Mouse (Mus musculus) midbrain, embryonic 11.5 days (tissue): ENCODE measurements around the gene Nfe2l3. TPM values are rescaled to one million over a fixed set of nuclear protein-coding genes. Genes with fewer than 3 reads are reported as not detected.

Experiments used
- ATAC-seq: fragments of 200-750 bp; cut with Nextera tagmentation; 2 replicates; pipeline ENCODE4 v1.8.0; 2017; ENCODE audit warnings: moderate TSS enrichment, moderate library complexity; ENCODE audit not compliant: low FRiP score
- DNase-seq: peaks from one replicate; pipeline ENCODE4 v3.0.0; 2015; ENCODE audit warnings: low spot score; ENCODE audit errors: missing footprints
- H3K27ac ChIP-seq: fragments of 300-500 bp; sonication (generic); 2 replicates; pipeline ENCODE4 v1.5.1; 2014; ENCODE audit warnings: low read depth, low read length
- H3K27me3 ChIP-seq: fragments of 300-500 bp; sonication (generic); 2 replicates; pipeline ENCODE4 v1.6.1; 2014; ENCODE audit warnings: mild to moderate bottlenecking, low read length, moderate library complexity, mixed read lengths; ENCODE audit not compliant: control insufficient read depth, insufficient read depth
- H3K36me3 ChIP-seq: fragments of 300-500 bp; sonication (generic); 2 replicates; pipeline ENCODE4 v1.6.1; 2014; ENCODE audit warnings: mild to moderate bottlenecking, low read length, moderate library complexity, mixed read lengths; ENCODE audit not compliant: control insufficient read depth, insufficient read depth
- H3K4me1 ChIP-seq: fragments of 300-500 bp; sonication (generic); 2 replicates; pipeline ENCODE4 v1.6.1; 2014; ENCODE audit warnings: low read length; ENCODE audit not compliant: control insufficient read depth, insufficient read depth
- H3K4me2 ChIP-seq: fragments of 300-500 bp; sonication (generic); 2 replicates; pipeline ENCODE4 v1.6.1; 2014; ENCODE audit warnings: mild to moderate bottlenecking, moderate library complexity
- H3K4me3 ChIP-seq: fragments of 300-500 bp; sonication (generic); 2 replicates; pipeline ENCODE4 v1.5.1; 2014; ENCODE audit warnings: low read depth, low read length
- H3K9ac ChIP-seq: fragments of 300-500 bp; sonication (generic); 2 replicates; pipeline ENCODE4 v1.6.1; 2014; ENCODE audit warnings: low read length
- H3K9me3 ChIP-seq: fragments of 300-500 bp; sonication (generic); 2 replicates; pipeline ENCODE4 v1.6.1; 2016; ENCODE audit warnings: low read length; ENCODE audit not compliant: control insufficient read depth
- WGBS: fragments of 180-500 bp; shearing (Covaris S2); extraction: QIAGEN DNeasy Blood & Tissue Kit; methylation state at CpG from one replicate; pipeline ENCODE4 v1.1.7; 2014; 5-methylcytosine and 5-hydroxymethylcytosine counted together
- polyA plus RNA-seq: library from polyadenylated mRNA; unstranded; fragments of >200 nt; fragmentation: Nextera tagmentation; extraction: Ambion mirVana; gene quantifications from 2 replicates; pipeline ENCODE4 v1.2.1, GENCODE M21; 2014

The Nfe2l3 gene
- polyA plus RNA-seq, 1 experiment from 2014 or later: 4.3 TPM

DNA sequence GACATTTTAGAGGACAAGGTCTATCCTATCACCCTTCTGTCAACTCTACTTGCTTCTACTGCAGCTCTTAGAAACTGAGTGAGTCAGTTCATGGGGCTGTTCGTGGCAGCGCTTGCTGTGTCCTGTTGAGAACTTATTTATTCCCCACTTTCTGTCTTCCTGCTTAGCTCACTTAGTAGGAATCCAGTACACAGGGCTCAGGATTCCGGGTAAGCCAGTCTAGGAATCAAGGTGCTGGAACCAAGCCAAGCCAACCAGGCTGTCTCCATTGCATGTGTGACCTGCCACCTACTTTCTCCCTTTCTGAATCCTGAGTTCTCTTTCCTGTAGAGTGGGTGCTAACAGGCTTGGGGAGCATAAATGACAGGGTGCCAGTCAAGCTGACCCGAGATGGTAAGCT, 5.2 kb downstream of the Nfe2l3 start:
- H3K27me3 ChIP-seq: peaks cover 18% of the 10 kb centered on the region

DNA sequence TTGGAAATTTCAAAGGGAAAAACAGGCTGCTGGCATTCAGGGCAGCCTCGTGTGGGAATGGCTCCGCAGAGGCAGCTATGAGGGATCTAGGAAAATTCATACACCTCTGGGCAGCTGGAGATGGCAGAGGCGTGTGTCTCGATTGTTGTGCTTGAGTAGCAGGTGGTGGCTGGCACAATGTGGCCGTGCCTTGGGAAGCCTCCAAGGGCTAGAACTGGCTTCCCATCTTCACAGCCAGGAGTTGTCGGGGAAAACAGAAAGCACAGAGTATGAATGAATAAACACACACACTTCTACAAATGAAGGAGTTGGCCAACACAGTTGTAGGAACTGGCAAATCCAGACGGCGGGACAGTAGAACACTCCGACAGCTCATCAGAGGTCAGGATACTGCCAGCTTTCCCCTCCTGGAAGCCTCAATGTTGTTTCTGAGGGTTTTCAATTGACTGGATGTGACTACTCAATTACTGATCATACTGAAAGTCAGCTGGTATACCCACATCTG, 6.4 kb downstream of the Nfe2l3 start:
- Histone ChIP-seq H3K36me3 (no peaks in the 10 kb centered on the region), H3K9me3 (no peaks in the 10 kb centered on the region), H3K27me3 (peaks cover 6% of the 10 kb centered on the region; the same call in 1 of the 2 replicates), H3K27ac (no peak overlapping the region), H3K4me3 (no peak overlapping the region), H3K4me1 (no peaks in the 10 kb centered on the region), H3K9ac (no peak overlapping the region), H3K4me2 (no peak overlapping the region)
- 93% methylated on average over 9 of the region's 9 CpGs for WGBS
- no peak for ATAC-seq
- DNase-seq: no peak

More for the DNA sequence above, 5.2 kb downstream of the Nfe2l3 start:
- Histone ChIP-seq H3K4me1 (peaks cover 1% of the 10 kb centered on the region; the same call in 1 of the 2 replicates), H3K4me3 (no peak overlapping the region), H3K36me3 (no peaks in the 10 kb centered on the region), H3K9me3 (no peaks in the 10 kb centered on the region), H3K9ac (no peak overlapping the region), H3K4me2 (no peak overlapping the region), H3K27ac (no peak overlapping the region)
- no peak for ATAC-seq
- WGBS: 76% methylated on average over 4 of the region's 4 CpGs
- no peak for DNase-seq

DNA sequence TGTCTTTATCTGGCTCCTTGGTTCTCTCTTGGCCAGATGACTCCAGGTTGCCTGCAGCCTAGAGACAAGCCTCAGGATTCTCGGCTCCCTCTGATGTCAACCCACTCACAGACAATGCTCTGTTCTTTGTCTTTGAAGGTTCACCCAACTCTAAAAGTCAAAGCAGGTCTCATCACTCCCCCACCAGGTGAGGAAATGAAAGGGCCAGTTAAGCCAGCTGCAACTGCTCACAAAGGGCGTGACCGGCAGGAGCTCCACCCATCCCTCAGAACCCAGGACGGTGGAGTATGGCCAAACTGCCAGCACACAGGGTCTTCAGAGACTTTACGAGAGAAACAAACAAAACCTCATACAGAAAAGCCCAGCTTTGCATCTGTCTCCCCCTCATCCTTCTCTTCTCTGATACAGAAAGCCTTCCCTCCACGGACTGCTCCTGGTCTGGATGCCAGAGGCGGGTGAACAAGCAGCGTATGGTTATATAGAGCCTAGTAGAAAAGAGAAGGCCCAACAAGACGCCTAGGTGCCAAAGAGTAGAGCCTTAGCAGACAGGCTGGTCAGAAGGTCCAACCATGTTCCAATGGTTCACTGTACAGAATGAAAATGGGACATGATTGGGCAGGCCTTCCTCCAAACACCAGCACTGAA, 9.8 kb downstream of the Nfe2l3 start:
- Histone ChIP-seq H3K9ac (no peak overlapping the region), H3K4me3 (no peak overlapping the region), H3K9me3 (no peaks in the 10 kb centered on the region), H3K27ac (no peak overlapping the region), H3K4me2 (no peak overlapping the region), H3K27me3 (no peaks in the 10 kb centered on the region), H3K36me3 (no peaks in the 10 kb centered on the region), H3K4me1 (no peaks in the 10 kb centered on the region)
- ATAC-seq (no peak), DNase-seq (peak; percentile 57)
- WGBS: 64% methylated on average over 9 of the region's 9 CpGs

DNA sequence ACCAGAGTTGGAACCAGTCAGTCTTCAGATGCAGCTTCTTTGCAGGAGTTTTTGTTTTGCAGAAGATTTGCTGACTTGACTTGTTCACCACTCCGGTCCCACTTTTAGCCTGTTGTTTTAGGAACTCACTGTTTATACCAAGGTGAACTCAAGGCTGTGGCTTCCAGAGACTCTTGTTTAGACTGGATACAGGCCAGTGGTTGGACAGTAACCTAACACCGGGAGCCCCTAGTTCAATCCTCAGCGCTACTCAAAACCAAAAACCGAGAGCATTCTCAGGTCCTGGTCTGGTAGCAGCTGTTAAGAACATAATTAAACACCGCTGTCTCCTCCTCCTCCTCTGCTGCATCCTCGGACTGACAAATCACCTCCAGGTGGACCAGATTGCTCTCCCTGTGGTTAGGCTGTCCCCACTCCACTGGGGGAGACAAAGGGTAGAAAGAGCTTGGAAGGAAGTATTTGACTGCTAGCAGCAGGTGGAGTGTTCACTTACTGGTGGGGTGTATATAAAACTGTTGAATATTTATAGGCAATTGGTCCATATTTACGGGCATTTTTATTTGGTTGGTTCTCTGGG, 20.5 kb downstream of the Nfe2l3 start:
- ATAC-seq (no peak), DNase-seq (no peak)
- H3K4me2 ChIP-seq: no peak overlapping the region
- no peak overlapping the region for H3K9ac ChIP-seq
- H3K27me3 ChIP-seq: no peaks in the 10 kb centered on the region
- no peak overlapping the region for H3K27ac ChIP-seq
- H3K4me1 ChIP-seq: no peaks in the 10 kb centered on the region
- no peaks in the 10 kb centered on the region for H3K9me3 ChIP-seq
- WGBS: 75% methylated on average over 7 of the region's 7 CpGs
- H3K36me3 ChIP-seq: no peaks in the 10 kb centered on the region
- no peak overlapping the region for H3K4me3 ChIP-seq

DNA sequence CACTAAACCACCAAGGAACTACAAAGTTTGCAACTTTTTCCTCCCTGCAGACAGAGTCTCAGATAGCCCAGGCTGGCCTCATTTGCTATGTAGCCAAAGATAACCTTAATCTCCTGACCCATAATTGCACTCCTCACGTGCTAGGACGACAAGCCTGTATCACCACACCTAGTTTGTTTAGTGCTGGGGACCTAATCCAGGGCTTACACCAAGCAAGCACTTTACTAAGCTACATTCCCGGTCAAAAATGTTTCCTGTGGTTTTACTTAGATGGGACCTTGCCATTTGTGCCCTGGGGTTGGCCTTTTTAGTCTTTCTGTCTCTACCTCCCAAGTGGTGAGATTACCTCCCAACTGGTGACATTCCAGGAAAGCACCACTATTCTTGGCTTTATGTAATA, 22.5 kb downstream of the Nfe2l3 start:
- WGBS: 68% methylated on average over 3 of the region's 3 CpGs

DNA sequence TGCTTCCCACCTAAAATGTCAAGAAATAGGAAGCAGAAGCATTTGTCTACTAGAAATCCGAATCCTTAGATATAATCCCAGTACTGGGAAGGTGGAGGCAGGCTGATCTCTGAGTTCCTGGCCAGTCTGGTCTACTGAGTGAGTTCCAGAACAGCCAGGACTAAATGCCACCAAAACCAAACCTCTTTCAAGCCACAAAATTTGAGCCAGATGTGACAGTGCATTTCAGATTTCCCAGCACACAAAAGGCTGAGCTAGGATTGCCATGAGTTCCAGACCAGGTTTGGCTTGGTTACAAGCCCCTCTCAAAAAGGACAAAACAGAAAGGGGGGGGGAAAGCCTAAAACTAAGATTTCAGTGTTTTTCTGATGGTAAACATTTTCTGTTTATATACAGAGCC, 23.7 kb downstream of the Nfe2l3 start:
- no peak for ATAC-seq
- Histone ChIP-seq H3K36me3 (peaks cover 7% of the 10 kb centered on the region; the same call in 1 of the 2 replicates), H3K4me2 (no peak overlapping the region), H3K4me3 (no peak overlapping the region), H3K27ac (no peak overlapping the region), H3K9ac (no peak overlapping the region), H3K9me3 (no peaks in the 10 kb centered on the region), H3K4me1 (no peaks in the 10 kb centered on the region), H3K27me3 (no peaks in the 10 kb centered on the region)
- no peak for DNase-seq
- whole genome bisulfite sequencing: 77% methylated on average over 1 of the region's 1 CpGs

More for the DNA sequence above, 22.5 kb downstream of the Nfe2l3 start:
- Histone ChIP-seq H3K27me3 (no peaks in the 10 kb centered on the region), H3K36me3 (peaks cover 2% of the 10 kb centered on the region; the same call in 1 of the 2 replicates), H3K4me2 (no peak overlapping the region), H3K9me3 (no peaks in the 10 kb centered on the region), H3K4me1 (no peaks in the 10 kb centered on the region), H3K4me3 (no peak overlapping the region), H3K27ac (no peak overlapping the region), H3K9ac (no peak overlapping the region)
- ATAC-seq (no peak), DNase-seq (no peak)

DNA sequence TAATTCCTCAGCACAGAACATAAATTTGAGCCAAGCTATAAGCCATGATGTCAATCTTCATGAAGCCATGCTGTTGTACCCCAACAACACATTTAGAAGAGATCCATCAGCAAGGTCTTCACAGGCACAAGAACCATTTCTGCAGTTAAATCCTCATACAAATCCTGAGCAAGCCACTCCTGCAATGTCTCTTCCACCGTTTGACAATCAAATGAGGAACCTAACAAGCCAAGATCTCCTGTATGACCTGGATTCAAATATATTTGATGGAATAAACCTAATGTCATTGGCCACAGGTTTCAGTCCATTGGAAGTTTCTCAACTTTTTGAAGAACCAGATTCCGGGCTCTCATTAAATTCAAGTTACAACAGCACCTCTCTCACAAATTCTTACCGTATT, 24.8 kb downstream of the Nfe2l3 start:
- DNase-seq: no peak
- H3K36me3 ChIP-seq: peaks cover 14% of the 10 kb centered on the region; the same call in 1 of the 2 replicates
- no peak for ATAC-seq
- no peaks in the 10 kb centered on the region for H3K4me1 ChIP-seq
- H3K4me2 ChIP-seq: no peak overlapping the region
- 83% methylated on average over 3 of the region's 3 CpGs for WGBS
- no peaks in the 10 kb centered on the region for H3K27me3 ChIP-seq
- no peak overlapping the region for H3K9ac ChIP-seq
- H3K4me3 ChIP-seq: no peak overlapping the region
- no peak overlapping the region for H3K27ac ChIP-seq
- no peaks in the 10 kb centered on the region for H3K9me3 ChIP-seq

DNA sequence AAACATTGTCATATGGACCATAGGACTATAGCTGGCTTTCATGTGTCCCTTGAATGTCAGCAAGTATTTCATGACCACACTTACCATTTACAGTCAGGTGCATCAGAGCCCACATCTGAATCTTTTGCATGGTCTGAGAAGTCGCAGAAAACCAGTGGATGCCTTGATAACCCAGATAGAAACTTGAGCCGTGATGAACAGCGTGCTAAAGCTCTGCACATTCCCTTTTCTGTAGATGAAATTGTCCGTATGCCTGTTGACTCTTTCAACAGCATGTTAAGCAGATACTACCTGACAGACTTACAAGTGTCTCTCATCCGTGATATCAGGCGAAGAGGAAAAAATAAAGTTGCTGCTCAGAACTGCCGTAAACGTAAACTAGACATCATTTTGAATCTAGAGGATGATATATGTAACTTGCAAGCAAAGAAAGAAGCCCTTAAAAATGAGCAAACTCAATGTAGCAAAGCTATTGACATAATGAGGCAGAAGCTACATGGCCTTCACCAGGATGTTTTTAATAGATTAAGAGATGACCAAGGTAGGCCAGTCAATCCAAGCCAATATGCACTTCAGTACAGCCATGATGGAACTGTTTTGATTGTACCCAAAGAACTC, 25.4 kb downstream of the Nfe2l3 start:
- WGBS: 85% methylated on average over 8 of the region's 8 CpGs
- peaks cover 14% of the 10 kb centered on the region; the same call in 1 of the 2 replicates for H3K36me3 ChIP-seq
- ATAC-seq: no peak

DNA sequence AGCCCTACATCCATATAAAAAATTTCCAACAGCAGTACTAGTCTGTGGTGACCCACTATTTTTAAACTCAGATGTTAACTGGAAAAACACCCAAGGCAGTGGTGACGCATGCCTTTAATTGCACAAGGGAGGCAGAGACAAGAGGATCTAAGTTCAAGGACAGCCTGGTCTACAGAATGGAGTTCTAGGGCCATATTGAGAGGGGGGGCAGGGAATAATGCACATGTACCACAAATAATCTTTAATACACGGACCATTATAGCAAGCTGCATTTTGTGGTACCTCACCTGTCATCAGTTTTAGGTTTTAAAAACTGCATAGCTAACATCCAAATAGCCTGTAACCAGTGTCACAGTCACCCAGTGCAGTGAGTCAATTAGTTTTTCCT, 26.4 kb downstream of the Nfe2l3 start:
- no peaks in the 10 kb centered on the region for H3K27me3 ChIP-seq
- no peaks in the 10 kb centered on the region for H3K4me1 ChIP-seq
- H3K4me3 ChIP-seq: no peak overlapping the region
- H3K4me2 ChIP-seq: no peak overlapping the region
- no peaks in the 10 kb centered on the region for H3K9me3 ChIP-seq
- no peak overlapping the region for H3K27ac ChIP-seq
- DNase-seq (no peak), ATAC-seq (peak; percentile 43; the same call in 1 of the 2 replicates)
- WGBS: 45% methylated on average over 2 of the region's 2 CpGs
- no peak overlapping the region for H3K9ac ChIP-seq
- H3K36me3 ChIP-seq: peaks cover 21% of the 10 kb centered on the region

More for the DNA sequence above, 25.4 kb downstream of the Nfe2l3 start:
- H3K4me2 ChIP-seq: no peak overlapping the region
- H3K27ac ChIP-seq: no peak overlapping the region
- no peaks in the 10 kb centered on the region for H3K4me1 ChIP-seq
- H3K9me3 ChIP-seq: no peaks in the 10 kb centered on the region
- H3K27me3 ChIP-seq: no peaks in the 10 kb centered on the region
- DNase-seq: no peak
- no peak overlapping the region for H3K4me3 ChIP-seq
- no peak overlapping the region for H3K9ac ChIP-seq
